Mouse (Mus musculus): Measurements from ENCODE around the gene Nfx1.

DNA sequence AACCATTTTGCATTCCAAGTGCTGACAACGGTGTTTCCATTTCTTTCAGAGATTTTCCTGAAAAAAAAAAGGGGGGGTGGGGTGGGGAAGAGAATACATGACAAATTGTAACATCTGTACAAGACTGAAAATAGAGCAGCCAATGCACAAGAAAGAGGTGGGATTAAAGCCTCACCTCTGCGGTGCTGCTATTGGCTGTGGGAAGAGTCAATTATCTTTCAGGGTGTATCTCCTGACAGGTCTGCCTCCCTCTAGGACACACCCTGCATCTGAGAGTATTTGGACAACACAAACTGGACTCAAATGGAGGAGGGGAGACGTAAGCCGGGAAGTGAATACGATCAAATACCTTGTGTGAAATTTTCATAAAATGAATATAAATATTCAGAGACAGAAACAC, 27.1 kb upstream of the Nfx1 start:
- TF ChIP-seq CTCF (IDR thresholded peaks at IDR 0.05; ENCODE audit: low read depth): no peak
- no peak for TF ChIP-seq EP300 (IDR thresholded peaks at IDR 0.05; ENCODE audit: low read depth)
